Mouse (Mus musculus): Measurements from ENCODE around the gene Slc22a20.

Gene Slc22a20

DNA sequence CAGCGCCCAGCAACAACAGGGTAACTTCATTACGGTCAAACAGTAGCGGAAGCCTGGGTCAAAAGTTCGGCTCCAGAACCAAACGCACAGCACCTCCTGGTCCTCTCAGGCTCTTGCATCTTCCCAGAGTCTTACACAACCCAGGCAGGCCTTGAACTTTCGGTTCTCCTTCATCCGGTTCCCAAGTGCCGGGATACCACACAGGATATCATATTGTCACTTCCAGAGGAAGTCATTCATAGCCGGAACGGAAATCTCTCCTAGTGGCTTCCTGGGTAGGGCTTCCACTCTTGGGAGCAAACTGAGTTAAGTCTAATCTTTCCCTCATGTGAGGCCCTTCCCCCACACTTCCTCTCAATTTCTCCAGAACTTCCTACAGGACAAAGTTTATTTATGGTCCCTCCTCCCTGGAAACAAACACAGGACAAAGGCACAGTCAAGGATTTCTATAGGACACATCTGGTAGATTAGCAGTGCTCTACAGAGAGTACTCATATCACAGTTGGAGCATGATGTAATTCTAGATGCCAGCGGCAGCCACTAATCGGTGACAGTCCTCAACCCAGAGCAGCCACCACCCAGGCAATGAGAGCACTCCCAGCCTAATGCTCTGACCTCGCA is 33.8 kb downstream of the Slc22a20 start:
- DNase-seq (ENCODE audit: low read depth, low spot score), result no peak

DNA sequence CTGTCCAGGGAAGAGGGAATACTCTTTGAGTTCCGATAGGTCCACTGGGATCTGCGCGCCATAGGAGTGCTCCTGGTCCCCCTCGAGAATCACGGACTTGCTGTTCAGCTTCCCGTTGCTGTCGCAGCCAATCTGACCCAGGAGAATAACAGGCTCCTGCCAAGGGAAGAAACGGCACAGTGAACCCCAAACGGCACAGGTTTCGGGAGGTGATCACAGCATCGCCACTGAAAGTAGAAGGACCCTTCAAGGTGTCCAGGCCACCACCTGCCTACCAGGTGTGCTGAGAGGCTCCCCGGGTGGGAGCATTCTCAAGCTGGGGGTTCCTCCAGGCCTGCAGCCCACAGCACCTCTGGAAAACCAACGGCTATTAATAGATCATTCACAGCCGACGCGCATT is 34.3 kb downstream of the Slc22a20 start:
- no peak for DNase-seq (ENCODE audit: low read depth, low spot score)

DNA sequence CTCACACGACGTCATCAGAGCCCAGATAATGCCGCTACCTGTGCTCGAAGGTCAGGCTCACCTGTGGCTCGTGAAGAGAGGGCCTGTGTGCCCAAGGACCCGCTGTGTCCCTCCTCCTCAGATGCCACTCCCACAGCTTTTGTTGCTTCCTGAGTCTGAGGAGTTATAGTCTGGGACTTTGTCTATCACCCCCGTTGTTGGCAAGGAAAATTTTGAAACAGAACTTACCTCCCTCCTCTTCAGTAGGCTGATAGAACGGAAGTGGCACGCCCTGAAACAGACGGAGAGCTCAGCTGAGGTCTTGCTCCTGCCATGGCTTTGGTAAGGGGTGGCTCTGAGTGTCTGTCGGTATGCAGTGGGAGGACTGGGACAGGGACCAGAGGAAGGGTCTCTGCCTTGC is 35.7 kb downstream of the Slc22a20 start:
- no peak for DNase-seq (ENCODE audit: low read depth, low spot score)

DNA sequence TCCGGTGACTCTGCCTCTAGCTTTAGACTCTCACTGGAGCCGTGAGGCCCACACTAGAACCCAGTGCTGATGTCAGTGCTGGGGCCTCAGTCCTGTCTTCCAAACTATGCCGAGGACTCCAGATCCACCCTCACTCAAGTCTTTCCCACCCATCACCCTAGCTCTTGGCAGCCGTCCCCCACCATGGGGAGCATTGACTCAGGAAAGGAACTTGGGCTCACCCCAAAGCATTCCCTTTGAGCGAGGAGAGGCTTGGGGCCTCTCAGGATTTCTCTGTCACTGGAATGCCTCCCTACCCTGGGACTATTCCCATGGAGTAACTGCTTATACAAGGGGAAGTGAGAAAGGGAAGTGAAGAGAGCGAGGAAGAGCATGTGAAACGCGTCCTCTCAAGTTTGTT is 40.1 kb downstream of the Slc22a20 start:
- DNase-seq (ENCODE audit: low read depth, low spot score), result no peak

- DNase-seq (ENCODE audit: low read depth, low spot score), result no peak
Measured at GRCm38 (mm10) chr19:5945027-5945426, 40.9 kb downstream of the Slc22a20 start.

- no peak for DNase-seq (ENCODE audit: low read depth, low spot score)
Measured at GRCm38 (mm10) chr19:5944145-5944544, 41.8 kb downstream of the Slc22a20 start.

GRCm38 (mm10) chr19:5943404-5943803 is 42.5 kb downstream of the Slc22a20 start:
- DNase-seq (ENCODE audit: low read depth, low spot score), result no peak

GRCm38 (mm10) chr19:5942581-5942980 is 43.4 kb downstream of the Slc22a20 start:
- no peak for DNase-seq (ENCODE audit: low read depth, low spot score)

DNA sequence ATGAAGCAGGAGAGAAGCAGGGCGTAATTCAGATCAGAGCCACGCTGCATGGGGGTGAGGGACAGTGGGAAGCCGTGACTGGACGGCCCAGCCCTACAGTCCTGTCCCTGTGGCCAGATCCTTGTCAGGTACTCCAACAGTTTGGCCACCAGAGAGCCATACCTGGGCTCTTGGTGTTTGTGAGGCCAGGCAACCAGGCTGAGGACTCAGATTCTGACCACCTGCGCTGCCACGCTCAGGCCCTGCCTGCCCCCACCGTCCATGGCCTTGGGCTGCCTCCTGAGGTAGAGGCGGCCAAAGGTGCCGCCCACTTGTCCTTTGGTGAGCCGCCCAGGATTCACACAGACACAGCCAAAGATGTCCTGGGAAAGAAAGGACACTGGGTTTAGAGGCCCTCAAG is 45.3 kb downstream of the Slc22a20 start:
- no peak for DNase-seq (ENCODE audit: low read depth, low spot score)

GRCm38 (mm10) chr19:5940173-5940572 is 45.8 kb downstream of the Slc22a20 start:
- no peak for DNase-seq (ENCODE audit: low read depth, low spot score)

DNA sequence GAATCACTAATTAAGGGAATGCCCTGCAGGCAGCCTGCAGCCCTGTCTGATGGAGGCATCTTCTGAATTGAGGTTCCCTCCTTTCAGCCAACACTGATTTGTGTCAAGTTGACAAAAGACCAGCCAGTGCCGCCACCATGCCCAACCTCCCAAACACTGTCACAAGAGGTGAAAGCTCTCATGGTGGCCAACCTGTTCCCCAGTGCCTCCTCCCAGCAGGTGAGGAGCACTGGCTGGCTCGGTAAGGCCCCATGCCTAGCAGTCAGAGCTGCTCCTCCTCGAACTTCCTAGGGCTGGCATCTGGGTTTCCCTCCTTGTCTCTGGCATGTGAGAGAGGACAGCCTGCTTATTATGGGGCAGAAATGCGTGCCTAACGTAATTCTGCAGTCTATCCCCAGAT is 46.2 kb downstream of the Slc22a20 start:
- no peak for DNase-seq (ENCODE audit: low read depth, low spot score)

GRCm38 (mm10) chr19:5938516-5938915 is 47.4 kb downstream of the Slc22a20 start:
- DNase-seq (ENCODE audit: low read depth, low spot score), result no peak

- DNase-seq (ENCODE audit: low read depth, low spot score), result no peak
Measured at GRCm38 (mm10) chr19:5937836-5938406, 48.0 kb downstream of the Slc22a20 start.

DNA sequence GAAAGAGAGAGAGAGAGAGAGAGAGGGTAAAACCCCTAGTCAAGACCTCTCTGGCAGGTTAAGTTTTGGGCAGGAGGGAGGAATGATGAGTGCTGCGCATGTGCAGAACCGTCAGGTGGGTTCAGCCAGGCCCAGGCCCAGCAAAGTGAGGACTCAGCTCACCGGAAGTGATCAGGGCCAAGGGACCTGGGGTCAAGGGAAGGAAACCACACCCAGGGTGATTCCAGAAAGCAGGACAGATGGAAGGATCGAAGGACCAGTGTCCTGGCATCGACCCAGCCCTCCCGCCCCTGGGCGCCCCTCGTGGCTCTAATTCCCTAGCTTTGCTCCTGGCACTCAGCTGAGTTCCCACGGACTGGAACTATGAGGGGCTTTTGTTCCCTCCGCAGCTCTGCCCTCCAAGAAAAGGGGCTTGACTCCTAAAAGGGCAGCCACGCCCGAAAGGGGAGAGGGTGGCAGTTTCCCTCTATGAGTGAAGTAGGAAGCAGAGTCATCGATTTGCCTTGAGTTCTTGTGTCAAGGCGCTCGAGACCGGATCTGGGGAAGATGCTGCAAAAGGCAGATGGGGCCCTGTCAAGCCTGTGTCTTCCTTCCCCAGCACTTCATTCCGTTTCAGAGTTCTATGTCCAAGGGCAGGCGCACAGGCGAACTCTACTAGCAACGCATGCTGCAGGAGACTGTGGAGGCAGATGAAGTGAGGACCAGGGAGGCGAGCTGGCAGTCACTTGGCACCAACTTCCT is 48.7 kb downstream of the Slc22a20 start:
- DNase-seq (ENCODE audit: low read depth, low spot score), result no peak

GRCm38 (mm10) chr19:5935691-5936090 is 50.3 kb downstream of the Slc22a20 start:
- DNase-seq (ENCODE audit: low read depth, low spot score), result no peak

DNA sequence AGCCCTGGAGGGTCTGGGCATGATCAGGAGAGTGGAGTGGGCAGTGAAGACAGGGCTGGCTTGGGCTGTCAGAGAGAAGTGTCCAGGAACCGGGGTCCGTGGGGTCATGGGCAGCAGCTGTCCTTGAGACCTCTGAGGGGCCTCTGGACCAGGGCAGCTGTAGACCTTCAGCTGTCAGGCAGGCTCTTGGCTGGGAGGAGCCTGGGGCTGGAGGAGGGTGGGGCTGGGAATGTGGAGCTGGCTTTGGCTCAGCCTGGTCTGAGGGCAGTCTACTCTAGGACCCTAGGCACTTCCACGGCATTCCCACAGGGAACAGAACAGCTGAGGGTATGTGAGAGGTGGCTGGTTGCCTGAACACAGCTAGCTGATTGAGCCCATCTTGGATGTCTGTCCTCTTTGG is 50.7 kb downstream of the Slc22a20 start:
- no peak for DNase-seq (ENCODE audit: low read depth, low spot score)

- DNase-seq (ENCODE audit: low read depth, low spot score), result no peak
Measured at GRCm38 (mm10) chr19:5929634-5930596, 56.0 kb downstream of the Slc22a20 start.

DNA sequence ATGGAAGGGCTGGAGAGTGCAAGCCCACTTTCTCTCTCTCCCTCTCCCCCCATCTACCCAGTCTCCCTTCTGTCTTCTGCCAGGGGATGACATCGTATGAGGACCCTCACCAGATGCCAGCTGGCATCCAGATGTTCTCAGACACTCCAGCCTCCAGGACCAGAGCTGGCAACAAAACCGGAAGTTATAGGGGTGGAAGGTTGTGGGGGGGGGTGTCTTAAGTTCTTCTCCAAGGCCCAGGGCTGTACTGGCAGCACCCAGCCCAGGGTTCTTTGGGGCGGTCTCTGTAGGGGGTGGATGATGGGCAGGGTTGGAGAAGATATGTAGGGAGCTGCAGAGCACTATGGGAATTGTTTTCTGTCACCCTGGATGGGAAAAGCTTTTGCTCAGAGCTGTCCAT is 57.4 kb downstream of the Slc22a20 start:
- DNase-seq (ENCODE audit: low read depth, low spot score), result no peak

- DNase-seq (ENCODE audit: low read depth, low spot score), result no peak
Measured at GRCm38 (mm10) chr19:5928104-5928503, 57.8 kb downstream of the Slc22a20 start.

DNA sequence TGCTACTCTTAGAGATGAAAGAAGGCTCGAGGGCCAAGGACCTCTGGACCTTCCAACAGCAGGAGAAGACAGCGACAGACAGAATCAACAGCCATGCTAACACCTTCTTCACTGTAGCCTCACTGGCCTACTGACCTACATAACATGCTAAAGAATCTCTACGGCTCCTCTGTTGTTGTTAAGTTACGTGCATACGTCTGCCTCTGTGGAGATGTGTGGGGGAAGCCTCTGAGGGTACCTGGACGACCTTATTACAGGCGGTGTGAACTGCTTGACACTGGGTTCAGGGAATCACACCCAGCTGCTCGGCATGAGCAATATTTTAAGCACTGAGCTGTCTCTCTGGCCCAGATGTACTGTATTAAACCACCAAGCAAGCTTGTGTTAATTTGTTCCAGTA is 58.4 kb downstream of the Slc22a20 start:
- no peak for DNase-seq (ENCODE audit: low read depth, low spot score)

DNA sequence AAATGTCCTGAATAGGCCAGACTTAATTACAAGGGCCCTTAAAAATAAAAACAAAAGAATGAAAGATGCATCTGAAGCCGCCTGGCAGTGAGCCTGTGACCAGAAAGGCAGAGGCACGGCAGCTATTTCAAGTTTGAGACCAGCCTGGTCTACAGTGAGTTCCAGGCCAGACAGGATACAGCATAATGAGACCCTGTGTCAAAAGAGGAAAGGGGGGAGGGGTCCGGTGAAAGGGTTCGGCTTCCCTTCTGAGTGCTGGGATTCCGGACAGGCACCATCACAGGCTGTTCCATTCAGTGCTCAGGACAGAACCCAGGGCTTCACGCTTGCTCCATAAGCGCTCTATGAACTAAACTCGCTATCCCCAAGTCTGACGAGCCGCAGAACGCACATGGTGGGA is 58.9 kb downstream of the Slc22a20 start:
- DNase-seq (ENCODE audit: low read depth, low spot score), result no peak

GRCm38 (mm10) chr19:5925311-5925855 is 60.6 kb downstream of the Slc22a20 start:
- DNase-seq (ENCODE audit: low read depth, low spot score), result no peak

Measured in brain, embryonic 18.5 days (tissue).